Mouse (Mus musculus) neutrophil, adult 5-6 weeks (primary cell): Measurements from ENCODE around the gene Fgfr2. TPM values are rescaled to one million over a fixed set of nuclear protein-coding genes. Genes with fewer than 3 reads are reported as not detected.

Experiments used
- ATAC-seq: fragments of 151-379, 151-347 bp; 2 replicates; pipeline ENCODE4 v1.8.0; 2017; ENCODE audit warnings: mild to moderate bottlenecking, moderate TSS enrichment; ENCODE audit not compliant: insufficient number of reproducible peaks, poor library complexity, low FRiP score, severe bottlenecking; ENCODE audit errors: extremely low read depth
- total RNA-seq: library from RNA; stranded (forward); fragments of 200-1000 nt; gene quantifications from 2 replicates; pipeline ENCODE4 v1.2.3, GENCODE M21; 2017

Gene Fgfr2
- total RNA-seq, 1 experiment from 2014 or later, result not detected

- no peak for ATAC-seq
Measured at GRCm38 (mm10) chr7:130298926-130299594, 2824.1 kb downstream of the Fgfr2 start.

DNA sequence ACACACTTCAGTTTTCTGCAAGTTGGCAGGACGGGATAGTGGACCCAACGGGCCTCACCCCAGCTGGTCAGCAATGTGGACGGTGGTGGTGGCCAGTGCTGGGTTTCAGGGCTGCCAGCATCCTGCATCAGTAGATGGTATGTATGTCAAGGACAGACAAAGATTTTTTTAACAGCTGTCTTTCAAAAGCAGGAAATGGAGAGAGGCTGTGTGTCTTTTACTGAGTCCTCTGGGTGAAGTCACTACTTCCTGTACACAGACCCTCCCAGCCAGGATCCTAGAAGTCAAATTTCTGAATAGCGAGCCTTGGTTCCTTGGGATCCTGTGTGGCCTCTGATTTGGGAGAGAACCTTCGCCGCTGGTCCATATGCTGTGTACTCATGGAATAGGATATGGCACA lies 2832.0 kb downstream of the Fgfr2 start:
- ATAC-seq, result no peak

- no peak for ATAC-seq
Measured at GRCm38 (mm10) chr7:130289428-130289790, 2833.7 kb downstream of the Fgfr2 start.

DNA sequence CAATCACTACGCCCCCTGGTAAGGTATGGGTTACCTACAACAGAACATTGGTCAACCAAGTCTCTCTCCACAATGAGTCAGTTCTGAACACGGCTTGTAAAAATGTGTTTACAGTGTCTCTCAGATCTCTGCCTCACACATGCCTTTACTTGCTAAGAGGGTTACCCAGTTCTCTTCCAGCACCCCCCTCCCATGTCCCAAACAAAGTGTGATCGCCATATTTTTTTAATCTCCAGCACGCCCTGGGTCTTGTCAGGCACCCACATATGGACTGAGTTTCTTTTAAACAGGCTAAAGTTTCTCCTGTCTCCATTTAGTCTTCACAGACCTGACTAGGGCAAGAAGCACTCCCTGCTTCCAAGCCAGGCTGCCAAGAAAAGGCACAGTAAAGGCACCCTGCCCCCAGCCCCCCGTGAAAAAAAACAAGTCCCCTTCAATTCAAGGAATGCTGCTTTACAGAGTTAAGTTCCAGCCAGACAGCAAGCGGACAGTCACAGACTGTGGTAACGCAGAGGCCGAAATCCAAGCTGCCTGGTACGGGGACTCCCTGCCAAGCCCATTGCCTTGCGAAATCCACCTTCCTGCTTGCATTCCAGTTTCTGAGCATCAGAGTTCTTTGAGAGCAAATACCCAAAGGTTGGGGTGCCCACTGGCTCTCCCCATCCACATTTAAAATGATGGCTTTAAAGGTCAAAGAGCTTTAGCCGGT lies 2834.3 kb downstream of the Fgfr2 start:
- no peak for ATAC-seq

- ATAC-seq, result no peak
Measured at GRCm38 (mm10) chr7:130288248-130288647, 2834.9 kb downstream of the Fgfr2 start.

DNA sequence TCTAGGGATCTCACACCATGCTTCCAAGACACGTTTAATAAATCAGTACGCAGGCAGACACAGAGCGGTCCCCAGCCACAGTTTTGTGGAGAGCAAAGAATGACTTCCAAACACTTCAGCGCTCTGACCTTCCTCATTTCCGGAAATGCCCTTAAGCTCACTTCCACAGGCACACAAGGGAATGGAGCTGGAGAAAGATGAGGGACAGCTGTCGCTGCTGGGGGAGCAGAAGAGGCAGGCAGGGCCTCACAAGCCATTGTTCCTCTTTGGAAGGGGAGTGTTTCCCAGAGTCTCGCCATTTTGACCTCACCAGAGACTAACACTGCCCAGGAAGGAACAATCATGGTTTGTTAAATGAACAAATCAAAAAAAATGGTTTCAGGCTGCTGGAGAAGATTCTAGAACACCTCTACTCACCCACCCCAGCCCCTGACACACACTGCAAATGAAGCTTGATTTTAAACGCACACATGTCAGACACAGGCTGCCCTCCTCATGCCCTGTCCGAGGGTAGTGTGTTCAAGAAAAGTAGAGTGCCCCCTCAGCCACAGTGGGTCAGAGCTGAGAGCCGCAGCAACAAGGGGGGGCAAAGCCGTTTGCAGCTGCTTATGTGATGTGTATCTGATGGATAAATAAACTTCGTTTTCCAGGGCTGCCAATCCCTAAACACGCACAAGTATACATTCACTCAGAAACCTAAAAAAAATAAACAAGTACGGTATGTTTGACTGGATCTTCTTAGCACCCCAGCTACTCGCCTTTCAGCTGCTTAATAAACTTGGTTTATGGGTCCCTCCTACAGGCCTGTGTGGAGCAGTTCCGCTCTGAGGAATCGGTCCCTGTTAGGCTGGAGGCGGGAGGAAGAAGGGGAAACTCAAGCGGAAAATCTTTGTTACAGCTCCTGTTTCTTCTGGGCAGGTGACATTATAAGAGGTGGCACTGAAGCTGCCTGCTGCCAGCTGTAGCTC lies 2844.1 kb downstream of the Fgfr2 start:
- ATAC-seq, result no peak

DNA sequence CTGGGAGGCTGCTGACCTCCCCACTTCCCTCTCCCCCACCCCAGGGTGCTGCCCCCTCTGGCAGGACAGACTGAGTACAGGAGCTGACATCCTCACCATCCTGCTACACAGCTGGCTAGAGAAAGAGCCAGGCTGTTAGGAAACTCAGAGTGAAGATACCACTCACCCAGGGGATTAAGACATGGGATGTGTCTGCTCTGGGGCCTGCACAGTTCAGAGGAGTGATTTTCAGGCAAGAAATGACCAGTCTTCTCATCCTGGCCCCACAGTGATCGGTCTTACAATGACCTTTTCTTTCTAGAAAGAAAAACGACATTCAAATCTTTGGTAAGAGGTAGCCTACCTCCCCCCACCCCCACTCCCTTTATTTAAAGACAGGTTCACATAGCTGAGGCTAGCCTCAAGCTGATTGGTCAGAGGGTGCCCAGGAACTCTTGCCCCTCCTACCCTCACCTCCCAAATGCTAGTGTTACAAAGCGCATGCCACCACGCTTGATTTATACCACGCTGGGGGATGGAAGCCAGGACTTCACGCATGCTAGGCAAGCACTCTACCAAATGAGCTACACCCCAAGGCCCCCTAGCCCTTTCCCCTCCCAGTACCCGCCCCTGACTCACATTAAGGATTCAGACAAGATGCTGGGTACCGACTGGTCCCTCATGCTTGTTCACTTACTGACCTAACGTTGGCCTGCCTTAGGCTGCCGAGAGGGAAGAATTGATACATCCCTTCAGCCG lies 2845.0 kb downstream of the Fgfr2 start:
- no peak for ATAC-seq

DNA sequence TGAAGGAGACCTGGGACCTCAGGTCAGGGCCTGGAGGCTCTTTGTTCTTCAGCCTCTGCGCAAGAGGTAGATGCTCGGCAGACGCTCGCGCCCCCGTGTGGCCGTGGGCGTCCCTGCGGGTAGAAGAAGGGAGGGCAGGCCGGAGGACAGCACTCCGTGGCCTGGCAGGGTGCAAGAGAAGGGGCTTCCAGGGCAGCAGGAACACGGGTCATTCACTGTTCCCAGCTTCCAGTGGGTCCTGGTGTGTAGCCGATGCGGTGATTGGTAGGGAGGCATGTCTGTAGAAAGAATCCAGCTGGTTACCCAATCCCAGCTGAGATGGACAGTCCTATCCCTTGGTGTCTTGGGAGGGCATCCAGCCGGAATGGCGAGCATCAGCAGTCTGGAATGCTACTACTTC lies 2849.9 kb downstream of the Fgfr2 start:
- ATAC-seq, result peak; percentile 18; the same call in 1 of the 2 replicates

GRCm38 (mm10) chr7:130270807-130271206 lies 2852.3 kb downstream of the Fgfr2 start:
- ATAC-seq, result no peak

DNA sequence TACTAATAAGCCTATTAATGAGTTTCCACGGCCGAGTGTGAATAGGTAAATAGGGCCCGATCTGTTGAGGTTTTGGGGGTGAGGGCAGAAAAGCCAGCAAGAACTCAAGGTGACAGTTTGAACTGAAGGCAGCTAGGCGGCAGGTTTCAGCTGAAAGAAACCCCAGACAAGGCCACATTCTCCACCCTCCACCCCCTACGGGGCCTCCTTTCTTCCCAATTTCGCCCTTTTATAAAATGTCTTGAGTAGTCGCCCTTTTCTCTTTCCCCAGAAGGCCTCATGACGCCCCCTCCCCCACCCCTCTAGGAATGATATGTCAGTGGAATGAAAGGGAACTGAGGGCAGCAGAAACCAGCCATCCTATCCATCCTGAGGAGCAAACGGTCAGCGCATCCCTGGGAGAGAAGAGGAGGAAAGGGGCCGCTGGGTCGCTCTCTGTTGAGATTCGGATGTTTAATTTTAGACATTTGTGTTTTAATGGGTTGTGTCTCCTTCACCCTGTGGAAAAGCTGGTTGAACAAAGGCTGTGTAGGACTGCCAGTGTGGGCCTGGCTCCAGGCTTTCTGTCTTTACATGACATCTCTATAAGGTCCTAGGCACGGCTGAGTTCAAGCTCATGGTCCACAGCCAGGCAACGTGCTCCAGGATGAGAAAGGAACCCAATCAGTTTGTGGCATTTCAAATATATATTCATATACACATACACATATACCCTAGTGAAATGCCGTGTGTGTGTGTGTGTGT lies 2853.9 kb downstream of the Fgfr2 start:
- no peak for ATAC-seq

DNA sequence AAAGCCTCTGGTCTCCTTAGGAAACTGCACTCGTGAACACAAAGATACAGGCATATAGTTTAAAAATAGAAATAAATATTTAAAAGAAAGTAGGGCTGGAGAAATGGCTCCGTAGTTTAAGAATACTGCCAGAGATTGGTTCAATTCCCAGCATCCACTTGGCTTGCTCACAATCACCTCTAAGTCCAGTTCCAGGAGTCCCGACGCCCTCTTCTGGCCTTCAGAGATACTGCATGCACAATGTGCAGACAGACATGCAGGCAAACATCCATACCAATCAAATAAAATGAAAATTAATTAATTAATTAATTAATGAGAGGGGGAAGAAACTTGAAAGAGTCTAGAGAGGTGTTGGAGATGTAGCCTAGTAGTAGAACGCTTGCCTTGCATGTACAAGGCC lies 2856.1 kb downstream of the Fgfr2 start:
- no peak for ATAC-seq

DNA sequence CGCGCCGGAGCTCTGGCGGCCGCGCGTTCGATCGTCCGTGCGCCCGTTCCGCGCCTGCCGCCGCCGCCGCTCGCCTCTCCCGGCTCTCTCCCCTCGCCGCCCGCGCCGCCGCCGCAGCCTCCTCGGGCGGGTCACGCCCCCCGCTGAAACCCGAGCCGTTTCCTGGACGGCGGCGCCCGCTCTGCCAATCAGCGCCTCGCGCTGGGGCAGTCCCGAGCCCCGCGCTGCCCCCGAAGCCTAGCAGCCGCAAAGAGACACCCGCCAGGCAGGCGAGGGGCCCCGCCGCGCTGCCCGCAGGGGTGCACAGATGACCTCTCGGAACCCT lies 2857.0 kb downstream of the Fgfr2 start:
- no peak for ATAC-seq

DNA sequence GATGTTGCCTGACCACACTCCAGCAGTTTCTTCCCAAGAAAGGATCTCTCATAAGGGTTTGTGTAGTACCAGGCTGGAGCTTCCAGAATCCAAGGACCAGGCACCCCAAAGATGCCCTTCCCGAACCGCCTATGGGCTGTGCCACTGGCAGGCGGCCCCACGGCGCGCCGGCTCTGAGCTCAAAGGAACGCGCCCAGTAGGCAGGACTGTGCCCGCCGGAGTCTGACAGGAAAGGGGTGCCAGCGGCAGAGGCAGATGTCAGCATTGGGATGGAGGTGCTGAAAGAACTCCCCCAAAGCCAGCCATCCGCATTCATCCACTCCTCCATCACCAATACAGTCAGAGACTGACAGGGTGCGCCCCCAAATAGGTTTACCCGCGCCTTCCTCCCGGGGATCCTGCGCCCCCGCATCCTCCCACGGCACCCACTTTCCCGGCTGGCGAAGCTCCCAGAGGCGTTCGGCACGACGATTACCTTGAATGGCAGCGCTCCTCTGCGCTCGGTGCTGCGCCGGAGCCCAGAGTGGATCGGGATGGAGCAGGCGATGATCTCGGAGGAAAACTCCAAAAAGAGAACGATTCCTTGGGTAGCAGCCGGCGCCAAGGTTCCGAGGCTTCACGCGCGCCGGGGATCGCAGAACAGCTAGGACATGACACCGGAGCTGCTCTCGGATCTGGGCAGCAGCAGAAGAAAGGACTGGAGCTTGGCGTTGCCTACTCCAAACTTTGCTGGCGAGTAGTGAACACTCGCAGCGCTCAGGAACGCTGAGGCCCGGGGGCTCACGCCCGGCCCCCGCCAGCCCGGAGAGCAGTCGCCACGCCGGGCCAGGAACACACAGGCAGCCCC lies 2857.6 kb downstream of the Fgfr2 start:
- no peak for ATAC-seq

- no peak for ATAC-seq
Measured at GRCm38 (mm10) chr7:130264616-130265318, 2858.4 kb downstream of the Fgfr2 start.

- ATAC-seq, result no peak
Measured at GRCm38 (mm10) chr7:130263799-130264351, 2859.3 kb downstream of the Fgfr2 start.

DNA sequence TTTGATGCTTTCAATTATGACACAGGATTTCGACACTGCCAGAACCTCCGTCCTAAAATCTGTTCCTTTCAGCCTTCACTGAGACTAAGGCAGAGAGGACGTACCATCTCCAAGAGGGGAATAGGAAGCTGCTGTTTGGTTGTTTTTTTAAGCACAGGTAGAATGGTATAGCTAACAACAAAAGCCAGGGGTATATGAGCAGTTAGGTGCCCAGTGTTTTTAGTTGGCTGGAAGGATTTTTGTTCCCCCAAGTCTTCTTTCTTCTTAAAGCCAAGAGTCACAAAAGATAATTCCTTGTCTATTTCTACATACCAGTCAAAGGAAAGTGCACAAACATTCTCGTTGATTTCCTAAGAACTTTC lies 2859.9 kb downstream of the Fgfr2 start:
- ATAC-seq, result no peak
